ENCODE assay signal across 19 mouse cellular contexts in the genomic region with DNA sequence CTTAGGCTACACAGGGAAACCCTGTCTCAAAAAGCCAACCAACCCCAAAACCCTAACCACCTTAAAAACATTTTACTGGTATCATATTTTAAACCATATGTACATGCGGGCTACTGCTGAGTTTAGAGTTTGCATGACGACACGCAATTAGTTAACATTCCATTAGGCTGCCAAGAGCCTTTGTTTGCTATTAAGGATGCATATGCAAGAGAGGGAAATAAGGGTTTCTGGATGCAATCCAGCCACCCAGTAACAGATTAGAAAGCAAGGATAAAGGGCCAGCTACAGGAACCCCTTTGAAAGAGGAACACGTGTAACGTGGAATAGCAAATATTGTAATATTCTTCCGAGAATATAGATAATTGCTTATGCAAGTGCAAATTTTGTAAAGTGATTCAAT.
"Had no signal": no experiment of that assay in that cellular context is flagged by ENCODE, and none has a peak within 500 bp of the region (broad histone marks: within the 10 kb centered on the region; RNA-seq: fewer than 3 reads in every experiment).

No protein-coding gene starts in this region.

- H3K9me3 ChIP-seq: limb, embryonic 12.5 days; limb, embryonic 15.5 days; lung, embryonic 15.5 days; midbrain, embryonic 15.5 days; neural tube, embryonic 13.5 days had no signal

- H3K27me3 ChIP-seq: limb, embryonic 12.5 days; limb, embryonic 15.5 days; lung, embryonic 15.5 days; midbrain, embryonic 15.5 days; neural tube, embryonic 13.5 days had no signal

- DNase-seq: kidney, adult 9 months; kidney, postnatal 14 days; kidney, postnatal 4 days; left cerebral cortex, postnatal 4 days; liver, postnatal 0 days; lung, postnatal 10 days; lung, postnatal 4 days; retina, postnatal 1 day; thymus, adult 18-20 months; thymus, postnatal 36 days had no signal

- ATAC-seq: liver, postnatal 0 days; midbrain, embryonic 15.5 days had no signal

- H3K4me1 ChIP-seq: limb, embryonic 12.5 days; lung, embryonic 15.5 days; midbrain, embryonic 15.5 days; neural tube, embryonic 13.5 days had no signal

- H3K9ac ChIP-seq: limb, embryonic 12.5 days; limb, embryonic 15.5 days; liver, embryonic 14.5 days; liver, postnatal 0 days; lung, embryonic 15.5 days; midbrain, embryonic 15.5 days; neural tube, embryonic 13.5 days had no signal

- H3K4me3 ChIP-seq: limb, embryonic 12.5 days; limb, embryonic 15.5 days; lung, embryonic 15.5 days; midbrain, embryonic 15.5 days; myocyte; neural tube, embryonic 13.5 days had no signal

- H3K4me2 ChIP-seq: limb, embryonic 12.5 days; limb, embryonic 15.5 days; liver, embryonic 11.5 days; lung, embryonic 15.5 days; midbrain, embryonic 11.5 days; midbrain, embryonic 15.5 days; neural tube, embryonic 13.5 days had no signal

- H3K36me3 ChIP-seq: limb, embryonic 12.5 days; limb, embryonic 15.5 days; lung, embryonic 15.5 days; midbrain, embryonic 15.5 days; neural tube, embryonic 13.5 days had no signal

- H3K27ac ChIP-seq: limb, embryonic 12.5 days; limb, embryonic 15.5 days; liver, embryonic 14.5 days; lung, embryonic 15.5 days; midbrain, embryonic 15.5 days; neural tube, embryonic 13.5 days had no signal
